Mouse (Mus musculus): ENCODE measurements around the gene Olfr350.

The Olfr350 gene

GRCm38 (mm10) chr2:36846010-36846409 is at the start of gene Olfr350:
Gene Olfr350, plus strand, starts transcription at chr2:36846310.
- no peak for DNase-seq (ENCODE audit: extremely low spot score, low spot score)

- DNase-seq (ENCODE audit: extremely low spot score, low spot score) = no peak
Observed at GRCm38 (mm10) chr2:36816932-36817331, 29.2 kb upstream of the Olfr350 start, which contains the start of gene Olfr3. Gene Olfr3, minus strand, starts transcription at chr2:36817032.

- DNase-seq (ENCODE audit: extremely low spot score, low spot score) = no peak
Observed at GRCm38 (mm10) chr2:36862560-36862959, 16.4 kb downstream of the Olfr350 start, which contains the start of gene Olfr351. Gene Olfr351, minus strand, starts transcription at chr2:36862660.

DNA sequence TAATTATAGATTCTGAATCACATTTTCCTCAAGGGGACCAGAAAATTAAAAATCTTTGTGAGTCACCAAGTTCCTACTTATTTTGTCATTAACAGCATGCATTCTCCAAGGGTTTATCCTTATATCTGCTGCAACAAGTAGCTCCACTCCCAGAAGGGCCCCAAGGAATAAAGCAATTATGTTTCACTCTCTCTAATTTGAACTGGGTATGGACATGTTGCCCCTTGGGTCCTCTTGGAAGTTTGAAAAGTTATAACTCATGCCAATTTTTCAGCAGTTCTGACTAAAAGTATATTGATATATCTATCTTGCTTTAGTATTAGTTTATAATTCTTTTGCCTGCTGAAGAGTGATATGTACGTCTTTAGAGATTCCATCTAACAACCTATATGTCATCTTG is 22.1 kb downstream of the Olfr350 start, which contains the start of gene Olfr352:
TSS of gene Olfr352 (plus strand) at position 301 of the 400 bp plus-strand sequence.
- no peak for DNase-seq (ENCODE audit: extremely low spot score, low spot score)

DNA sequence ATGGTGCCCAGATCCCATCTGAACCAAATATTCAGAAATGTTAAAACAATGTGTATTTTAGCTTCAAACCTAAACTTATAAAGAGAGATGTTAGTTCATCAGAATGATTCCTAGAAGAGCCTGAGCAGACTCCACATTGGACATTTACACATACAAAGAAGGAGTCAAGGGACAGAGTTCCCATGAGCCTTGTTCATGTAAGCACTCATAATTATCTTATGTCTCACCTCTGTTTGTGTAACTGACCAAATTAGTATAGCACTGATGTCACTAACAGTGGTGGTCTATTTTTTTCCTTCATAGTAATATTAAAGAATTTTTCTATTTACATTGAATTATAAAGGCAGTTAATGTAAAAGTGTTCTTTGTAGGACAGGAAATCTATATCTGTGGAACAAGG is 46.7 kb downstream of the Olfr350 start, which contains the start of gene Olfr353:
TSS of gene Olfr353 (minus strand) at position 101 of the 400 bp plus-strand sequence.
- no peak for DNase-seq (ENCODE audit: extremely low spot score, low spot score)

DNA sequence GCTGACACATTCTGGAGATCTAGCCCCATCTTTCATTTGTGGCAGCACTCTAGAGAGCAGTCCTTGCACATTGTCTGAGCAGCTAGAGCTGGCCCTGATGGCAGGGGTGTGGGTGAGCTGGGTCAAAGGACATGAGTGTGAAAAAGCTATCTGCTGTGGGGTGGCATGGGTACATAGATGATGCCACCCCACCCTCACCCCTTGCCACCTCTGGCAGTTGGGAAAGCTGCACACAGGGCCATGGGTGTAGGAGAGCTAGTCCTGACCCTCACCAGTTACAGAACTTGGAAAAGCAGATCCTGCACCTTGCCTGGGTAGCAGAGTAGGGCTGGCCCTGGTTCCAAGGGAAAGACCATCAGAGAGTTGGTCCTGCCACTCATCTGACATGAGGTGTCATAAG is 51.0 kb downstream of the Olfr350 start:
- no peak for DNase-seq (ENCODE audit: extremely low spot score, low spot score)

All from neural tube, embryonic 10.5 days (tissue).